Mouse (Mus musculus): Measurements from ENCODE around the gene Nxph1. TPM values are rescaled to one million over a fixed set of nuclear protein-coding genes. Genes with fewer than 3 reads are reported as not detected.

Nxph1 gene
- total and polyA plus RNA-seq, 3 experiments = not detected

DNA sequence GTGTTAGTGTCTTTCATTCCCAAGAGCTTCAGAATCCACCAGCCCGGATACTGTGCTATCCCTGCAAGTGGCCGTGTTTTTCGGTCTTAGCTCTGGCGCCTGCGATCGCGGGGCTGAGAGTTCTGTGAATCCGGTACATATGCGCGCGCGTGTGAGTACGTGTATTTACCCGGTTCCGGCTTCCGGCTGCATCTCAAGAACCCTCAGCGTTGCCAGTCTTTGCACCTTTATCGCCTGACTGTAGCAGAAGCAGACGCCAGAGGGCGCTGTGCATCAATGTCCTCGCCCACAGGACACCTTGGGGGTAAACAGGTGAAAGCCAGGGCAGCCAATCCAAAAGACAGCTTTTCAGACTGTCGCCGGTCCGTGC, 3.1 kb downstream of the Nxph1 start:
- Histone ChIP-seq H3K4me1 (ENCODE audit: control insufficient read depth in 1 of 2, insufficient read depth in 2 of 2, low read length in 2 of 2) (no peaks in the 10 kb centered on the region), H3K9ac (ENCODE audit: control insufficient read depth, low read depth, low read length, poor library complexity, severe bottlenecking) (no peak overlapping the region), H3K4me3 (ENCODE audit: control insufficient read depth in 1 of 2, insufficient read depth in 1 of 2, low read depth in 2 of 2, low read length in 2 of 2) (no peak overlapping the region), H3K79me2 (ENCODE audit: control insufficient read depth, insufficient read depth, low read length, poor library complexity) (no peaks in the 10 kb centered on the region), H3K36me3 (ENCODE audit: control insufficient read depth in 1 of 2, insufficient read depth in 2 of 2, low read length in 2 of 2) (no peaks in the 10 kb centered on the region), H3K27me3 (ENCODE audit: control insufficient read depth in 1 of 2, insufficient read depth in 2 of 2, low read length in 2 of 2) (no peaks in the 10 kb centered on the region), H3K27ac (ENCODE audit: control insufficient read depth, low read depth, low read length) (no peak overlapping the region), H3K9me3 (replicated peaks; ENCODE audit: insufficient read depth, low read length) (no peaks in the 10 kb centered on the region)
- no peak for TF ChIP-seq USF1 (IDR thresholded peaks at IDR 0.05; ENCODE audit: low read depth, low read length)
- no peak for TF ChIP-seq CHD1 (IDR thresholded peaks at IDR 0.05; ENCODE audit: low read depth, low read length)
- TF ChIP-seq MEF2A (IDR thresholded peaks at IDR 0.05; ENCODE audit: extremely low read depth, insufficient replicate concordance, low read depth, low read length, poor library complexity, severe bottlenecking) = no peak
- peak; percentile 18; the same call in 1 of the 2 replicates for TF ChIP-seq SMC3 (IDR thresholded peaks at IDR 0.05; ENCODE audit: low read depth, low read length)
- TF ChIP-seq RCOR1 (IDR thresholded peaks at IDR 0.05; ENCODE audit: low read depth, low read length) = no peak
- TF ChIP-seq KAT2A (conservative IDR thresholded peaks at IDR 0.05; ENCODE audit: low read depth, low read length) = no peak
- no peak for TF ChIP-seq ZC3H11A (IDR thresholded peaks at IDR 0.05; ENCODE audit: low read depth, low read length)
- TF ChIP-seq CTCF (IDR thresholded peaks at IDR 0.05 in 2 of 3, conservative IDR thresholded peaks at IDR 0.05 in 1 of 3; ENCODE audit: control insufficient read depth in 1 of 3, insufficient read depth in 1 of 3, low read depth in 2 of 3, low read length in 3 of 3, poor library complexity in 1 of 3, severe bottlenecking in 1 of 3) = peak in 2 of 3 experiments; percentile 24 to 48; a peak in 5 of 6 replicates
- TF ChIP-seq MYC (IDR thresholded peaks at IDR 0.05; ENCODE audit: low read depth, low read length) = no peak
- no peak for DNase-seq (ENCODE audit: low read depth, low spot score)

GRCm38 (mm10) chr6:8951884-8952590, 3.8 kb downstream of the Nxph1 start:
- TF ChIP-seq POLR2AphosphoS2 (IDR thresholded peaks at IDR 0.05; ENCODE audit: low read length) = no peak
- TF ChIP-seq NRF1 (IDR thresholded peaks at IDR 0.05; ENCODE audit: insufficient read depth, low read depth, low read length, poor library complexity, severe bottlenecking) = no peak
- TF ChIP-seq GABPA (IDR thresholded peaks at IDR 0.05; ENCODE audit: low read depth, low read length) = no peak
- TF ChIP-seq TBP (IDR thresholded peaks at IDR 0.05; ENCODE audit: low read depth, low read length) = no peak
- no peak for TF ChIP-seq GATA1 (IDR thresholded peaks at IDR 0.05; ENCODE audit: low read depth, low read length)
- no peak for TF ChIP-seq POLR2AphosphoS5 (IDR thresholded peaks at IDR 0.05; ENCODE audit: borderline replicate concordance, low read depth, low read length)
- no peak for TF ChIP-seq UBTF (IDR thresholded peaks at IDR 0.05; ENCODE audit: borderline replicate concordance, insufficient read depth, low read depth, low read length)
- no peak for TF ChIP-seq TAL1 (IDR thresholded peaks at IDR 0.05; ENCODE audit: low read length)
- TF ChIP-seq BHLHE40 (IDR thresholded peaks at IDR 0.05; ENCODE audit: borderline replicate concordance, low read depth, low read length) = no peak
- TF ChIP-seq USF1 (IDR thresholded peaks at IDR 0.05; ENCODE audit: low read depth, low read length) = no peak
- no peak for TF ChIP-seq ELF1 (IDR thresholded peaks at IDR 0.05; ENCODE audit: low read depth, low read length)
- no peak for TF ChIP-seq MAX (IDR thresholded peaks at IDR 0.05; ENCODE audit: low read length)
- no peak for TF ChIP-seq ZNF384 (IDR thresholded peaks at IDR 0.05; ENCODE audit: low read depth, low read length)
- no peak for TF ChIP-seq POLR2A (IDR thresholded peaks at IDR 0.05; ENCODE audit: control insufficient read depth in 1 of 2, insufficient read depth in 1 of 2, low read depth in 1 of 2, low read length in 2 of 2, poor library complexity in 1 of 2)
- no peak for DNase-seq (ENCODE audit: low read depth, low spot score)
- no peaks in the 10 kb centered on the region for H3K36me3 ChIP-seq (ENCODE audit: control insufficient read depth in 1 of 2, insufficient read depth in 2 of 2, low read length in 2 of 2)
- H3K79me2 ChIP-seq (ENCODE audit: control insufficient read depth, insufficient read depth, low read length, poor library complexity) = no peaks in the 10 kb centered on the region
- H3K4me3 ChIP-seq (ENCODE audit: control insufficient read depth in 1 of 2, insufficient read depth in 1 of 2, low read depth in 2 of 2, low read length in 2 of 2) = no peak overlapping the region
- no peak overlapping the region for H3K9ac ChIP-seq (ENCODE audit: control insufficient read depth, low read depth, low read length, poor library complexity, severe bottlenecking)
- H3K27ac ChIP-seq (ENCODE audit: control insufficient read depth, low read depth, low read length) = no peak overlapping the region
- no peaks in the 10 kb centered on the region for H3K27me3 ChIP-seq (ENCODE audit: control insufficient read depth in 1 of 2, insufficient read depth in 2 of 2, low read length in 2 of 2)
- H3K4me1 ChIP-seq (ENCODE audit: control insufficient read depth in 1 of 2, insufficient read depth in 2 of 2, low read length in 2 of 2) = no peaks in the 10 kb centered on the region
- no peaks in the 10 kb centered on the region for H3K9me3 ChIP-seq (replicated peaks; ENCODE audit: insufficient read depth, low read length)

Data from MEL (cell line).